Mouse (Mus musculus) midbrain, embryonic 15.5 days (tissue): ENCODE results near the gene Arpc2. TPM values are rescaled to one million over a fixed set of nuclear protein-coding genes. Genes with fewer than 3 reads are reported as not detected.

Experiments
- ATAC-seq: fragments of 200-750 bp; cut with Nextera tagmentation; replicated peaks from 2 replicates; pipeline ENCODE4 v1.8.0; 2017; ENCODE audit warnings: moderate TSS enrichment
- H3K27ac ChIP-seq: fragments of 300-500 bp; sonication (generic); 2 replicates; pipeline ENCODE4 v1.5.1; 2015; ENCODE audit warnings: mild to moderate bottlenecking, inconsistent platforms
- H3K27me3 ChIP-seq: fragments of 300-500 bp; sonication (generic); replicated peaks from 2 replicates; pipeline ENCODE4 v1.6.1; 2015; ENCODE audit warnings: inconsistent platforms
- H3K36me3 ChIP-seq: fragments of 300-500 bp; sonication (generic); replicated peaks from 2 replicates; pipeline ENCODE4 v1.6.1; 2015; ENCODE audit warnings: inconsistent platforms
- H3K4me1 ChIP-seq: fragments of 300-500 bp; sonication (generic); 2 replicates; pipeline ENCODE4 v1.6.1; 2015; ENCODE audit warnings: inconsistent platforms
- H3K4me2 ChIP-seq: fragments of 300-500 bp; sonication (generic); 2 replicates; pipeline ENCODE4 v1.6.1; 2015; ENCODE audit warnings: inconsistent platforms, mild to moderate bottlenecking, moderate library complexity
- H3K4me3 ChIP-seq: fragments of 300-500 bp; sonication (generic); 2 replicates; pipeline ENCODE4 v1.5.1; 2015; ENCODE audit warnings: mild to moderate bottlenecking, inconsistent platforms
- H3K9ac ChIP-seq: fragments of 300-500 bp; sonication (generic); 2 replicates; pipeline ENCODE4 v1.6.1; 2015; ENCODE audit warnings: mild to moderate bottlenecking, inconsistent platforms
- H3K9me3 ChIP-seq: fragments of 300-500 bp; sonication (generic); 2 replicates; pipeline ENCODE4 v1.6.1; 2016; ENCODE audit warnings: inconsistent platforms
- WGBS: fragments of 180-500 bp; shearing (Covaris S2); methylation state at CpG from one replicate; pipeline ENCODE4 v1.1.7; 2015; ENCODE audit warnings: mixed read lengths; 5-methylcytosine and 5-hydroxymethylcytosine counted together
- polyA plus RNA-seq: library from polyadenylated mRNA; unstranded; fragments of >200 nt; fragmentation: Nextera tagmentation; extraction: Ambion mirVana; gene quantifications from 2 replicates; pipeline ENCODE4 v1.2.1, GENCODE M21; 2015

Gene Arpc2
- polyA plus RNA-seq, 1 experiment from 2014 or later: 398 TPM

DNA sequence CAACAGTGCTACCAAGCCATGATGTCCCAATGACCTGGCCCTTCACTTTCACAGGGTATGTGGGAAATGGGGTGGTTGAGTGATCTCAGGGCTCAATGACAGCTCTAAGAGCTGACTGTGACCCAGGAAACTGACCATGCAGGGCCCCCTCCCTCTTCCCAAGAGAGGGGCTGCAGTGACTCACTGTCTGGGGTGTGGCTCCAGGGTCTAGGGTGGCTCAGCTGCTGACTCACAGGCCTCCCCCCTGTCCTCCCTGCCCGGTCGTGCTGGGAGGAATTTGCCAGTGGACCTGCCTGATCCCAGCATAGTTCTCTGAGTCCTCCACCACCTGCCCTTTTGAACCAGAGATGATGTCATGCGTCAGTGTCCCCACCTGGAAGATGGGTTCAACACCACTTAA is 61.4 kb downstream of the Arpc2 start:
- Histone ChIP-seq H3K4me3 (no peak overlapping the region), H3K4me2 (no peak overlapping the region), H3K27ac (no peak overlapping the region), H3K9ac (no peak overlapping the region), H3K36me3 (0 out of 2 replicates have a peak, but pooled peaks cover 3% of the 10 kb centered on the region), H3K9me3 (no peaks in the 10 kb centered on the region), H3K27me3 (no peaks in the 10 kb centered on the region), H3K4me1 (peaks cover 16% of the 10 kb centered on the region)
- no peak for ATAC-seq
- WGBS: 78% methylated on average over 3 of the region's 3 CpGs

DNA sequence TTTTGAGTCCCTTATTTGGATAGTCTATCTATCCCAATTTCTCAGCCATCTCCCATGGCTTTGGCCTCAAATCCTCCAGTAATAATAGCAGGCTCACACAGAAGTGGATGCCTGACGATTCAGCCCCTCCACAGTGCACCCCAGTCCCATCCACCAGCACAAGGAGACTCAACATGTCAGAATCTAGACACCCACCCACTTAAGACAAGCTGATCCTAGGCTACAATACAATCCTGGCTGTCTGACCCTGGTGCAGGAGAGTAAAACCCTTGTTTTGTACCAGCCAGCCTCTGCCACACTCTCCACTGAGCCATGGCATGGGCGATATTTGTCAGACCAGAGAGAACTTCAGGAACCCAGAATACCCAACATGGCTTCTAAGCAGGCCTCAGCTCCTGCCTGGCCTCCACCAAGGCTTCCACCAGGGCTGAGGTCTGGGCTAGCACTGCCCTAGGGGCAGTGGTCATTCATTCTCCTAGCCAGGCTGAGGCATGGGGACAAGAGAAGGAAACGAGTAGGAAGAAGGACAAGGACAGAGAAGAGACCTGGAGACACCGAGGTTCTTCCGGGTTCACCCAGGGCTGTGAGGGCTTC is 62.4 kb downstream of the Arpc2 start:
- Histone ChIP-seq H3K36me3 (0 out of 2 replicates have a peak, but pooled peaks cover 3% of the 10 kb centered on the region), H3K27ac (no peak overlapping the region), H3K9ac (no peak overlapping the region), H3K4me1 (peaks cover 16% of the 10 kb centered on the region), H3K9me3 (no peaks in the 10 kb centered on the region), H3K27me3 (no peaks in the 10 kb centered on the region), H3K4me2 (no peak overlapping the region), H3K4me3 (no peak overlapping the region)
- WGBS: 90% methylated on average over 5 of the region's 5 CpGs
- ATAC-seq: no peak

DNA sequence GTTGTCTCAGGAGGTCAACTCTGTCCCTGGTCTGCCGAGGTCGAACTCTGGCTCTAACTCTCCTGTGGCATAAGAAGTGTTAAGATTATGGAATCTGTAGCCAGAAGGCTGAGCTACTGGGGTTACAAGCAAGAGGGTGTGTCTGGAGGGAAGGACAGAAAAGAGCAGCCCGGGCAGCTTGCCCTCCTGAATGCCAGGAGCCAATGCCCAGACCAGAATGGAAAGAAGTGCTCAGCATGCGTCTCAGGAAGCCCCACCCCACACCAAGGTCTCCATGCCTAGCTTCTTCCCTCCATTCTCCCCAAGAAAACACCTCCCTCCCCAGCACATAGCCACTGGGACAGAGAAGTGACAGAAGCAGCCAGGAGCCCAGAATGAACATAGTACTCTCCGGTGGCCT is 63.1 kb downstream of the Arpc2 start:
- H3K9me3 ChIP-seq: no peaks in the 10 kb centered on the region
- no peak overlapping the region for H3K9ac ChIP-seq
- peaks cover 23% of the 10 kb centered on the region for H3K4me1 ChIP-seq
- 0 out of 2 replicates have a peak, but pooled peaks cover under 1% of the 10 kb centered on the region for H3K36me3 ChIP-seq
- H3K27me3 ChIP-seq: peaks cover 4% of the 10 kb centered on the region
- H3K27ac ChIP-seq: no peak overlapping the region
- H3K4me2 ChIP-seq: no peak overlapping the region
- 75% methylated on average over 5 of the region's 5 CpGs for WGBS
- ATAC-seq: no peak
- H3K4me3 ChIP-seq: no peak overlapping the region

DNA sequence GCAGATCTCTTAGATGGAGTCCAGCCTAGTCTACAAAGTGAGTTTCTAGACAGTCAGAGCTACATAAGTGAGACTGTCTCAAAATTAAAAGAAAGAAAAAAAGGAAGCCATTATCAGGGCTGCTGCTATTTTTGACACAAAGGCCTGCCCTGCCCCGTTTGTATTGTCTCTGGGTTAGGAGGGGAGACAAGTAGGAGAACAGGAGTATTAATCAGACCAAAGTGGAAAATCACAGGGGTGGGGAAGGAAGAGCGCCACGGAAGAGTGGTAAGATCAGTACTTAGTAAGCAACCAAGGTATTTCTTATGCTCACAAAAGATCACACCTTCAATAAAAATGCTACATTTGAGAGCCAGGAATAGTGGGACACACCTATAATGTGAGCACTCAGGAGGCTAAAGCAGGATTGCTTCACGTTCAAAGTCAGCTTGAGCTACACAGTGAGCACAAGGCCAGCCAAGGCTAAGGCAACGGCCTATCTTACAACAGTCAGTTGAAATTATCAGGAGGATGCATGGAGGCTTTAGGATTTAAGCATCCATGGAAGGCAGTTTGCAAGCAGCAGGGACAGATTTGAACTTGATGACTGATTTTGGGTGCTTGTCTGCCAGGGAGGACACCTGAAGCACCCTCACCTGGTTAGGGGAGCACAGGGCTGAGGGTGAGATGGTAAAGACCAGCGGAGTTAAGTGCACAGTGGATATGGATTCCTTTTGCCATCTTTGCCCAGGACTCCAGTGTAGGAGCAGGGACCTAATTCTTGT is 64.6 kb downstream of the Arpc2 start:
- Histone ChIP-seq H3K4me3 (no peak overlapping the region), H3K36me3 (no peaks in the 10 kb centered on the region), H3K9ac (no peak overlapping the region), H3K9me3 (no peaks in the 10 kb centered on the region), H3K4me1 (peaks cover 19% of the 10 kb centered on the region), H3K27ac (no peak overlapping the region), H3K27me3 (peaks cover 10% of the 10 kb centered on the region), H3K4me2 (no peak overlapping the region)
- 87% methylated on average over 6 of the region's 6 CpGs for WGBS
- no peak for ATAC-seq

DNA sequence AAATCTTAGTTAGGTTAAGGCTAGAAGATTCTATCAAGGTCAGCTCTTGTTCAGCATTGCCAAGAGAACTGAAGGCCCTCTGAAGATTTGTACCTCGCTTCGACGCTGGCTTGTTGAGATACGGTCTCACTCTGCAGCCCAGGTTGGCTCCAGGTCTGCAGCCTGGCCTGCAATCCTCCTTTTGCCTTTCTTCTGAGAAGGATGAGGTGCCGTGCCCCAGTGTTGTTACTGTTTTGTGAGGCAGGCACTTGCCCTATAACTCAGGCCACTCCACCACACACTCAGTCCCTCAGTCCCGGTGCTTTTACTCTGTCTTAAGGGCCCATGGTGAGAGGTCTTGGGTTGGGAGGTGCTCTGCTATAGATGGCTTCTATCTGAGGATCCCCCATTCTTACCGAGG is 66.3 kb downstream of the Arpc2 start:
- H3K27ac ChIP-seq: no peak overlapping the region
- H3K36me3 ChIP-seq: no peaks in the 10 kb centered on the region
- no peak for ATAC-seq
- no peak overlapping the region for H3K9ac ChIP-seq
- WGBS: 91% methylated on average over 7 of the region's 7 CpGs
- H3K4me3 ChIP-seq: no peak overlapping the region
- peaks cover 10% of the 10 kb centered on the region for H3K4me1 ChIP-seq
- no peaks in the 10 kb centered on the region for H3K9me3 ChIP-seq
- H3K4me2 ChIP-seq: no peak overlapping the region
- peaks cover 10% of the 10 kb centered on the region for H3K27me3 ChIP-seq

DNA sequence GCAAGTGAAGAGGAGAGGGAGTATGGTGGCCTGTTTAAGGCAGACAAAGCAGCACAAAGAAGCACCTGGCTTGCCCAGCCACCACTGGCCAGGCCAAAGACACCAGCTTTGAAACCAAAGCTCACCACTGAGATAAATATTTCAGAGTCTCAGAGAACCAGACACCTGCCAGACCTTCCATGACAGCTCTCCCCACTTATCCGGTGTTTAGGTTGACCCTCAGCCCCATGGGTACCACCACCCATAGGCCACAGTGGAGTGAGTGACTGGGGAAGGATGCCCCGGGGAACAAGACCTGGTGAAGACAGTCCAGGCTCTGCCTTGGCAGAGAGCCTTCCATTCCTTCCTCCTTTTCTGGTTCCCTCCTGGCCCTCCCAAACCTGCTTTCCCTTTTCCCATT is 67.0 kb downstream of the Arpc2 start:
- ATAC-seq: no peak
- no peaks in the 10 kb centered on the region for H3K36me3 ChIP-seq
- no peak overlapping the region for H3K27ac ChIP-seq
- H3K4me1 ChIP-seq: peaks cover 10% of the 10 kb centered on the region
- no peak overlapping the region for H3K9ac ChIP-seq
- H3K27me3 ChIP-seq: peaks cover 10% of the 10 kb centered on the region
- H3K4me3 ChIP-seq: no peak overlapping the region
- H3K4me2 ChIP-seq: no peak overlapping the region
- no peaks in the 10 kb centered on the region for H3K9me3 ChIP-seq
- 85% methylated on average over 2 of the region's 2 CpGs for WGBS

DNA sequence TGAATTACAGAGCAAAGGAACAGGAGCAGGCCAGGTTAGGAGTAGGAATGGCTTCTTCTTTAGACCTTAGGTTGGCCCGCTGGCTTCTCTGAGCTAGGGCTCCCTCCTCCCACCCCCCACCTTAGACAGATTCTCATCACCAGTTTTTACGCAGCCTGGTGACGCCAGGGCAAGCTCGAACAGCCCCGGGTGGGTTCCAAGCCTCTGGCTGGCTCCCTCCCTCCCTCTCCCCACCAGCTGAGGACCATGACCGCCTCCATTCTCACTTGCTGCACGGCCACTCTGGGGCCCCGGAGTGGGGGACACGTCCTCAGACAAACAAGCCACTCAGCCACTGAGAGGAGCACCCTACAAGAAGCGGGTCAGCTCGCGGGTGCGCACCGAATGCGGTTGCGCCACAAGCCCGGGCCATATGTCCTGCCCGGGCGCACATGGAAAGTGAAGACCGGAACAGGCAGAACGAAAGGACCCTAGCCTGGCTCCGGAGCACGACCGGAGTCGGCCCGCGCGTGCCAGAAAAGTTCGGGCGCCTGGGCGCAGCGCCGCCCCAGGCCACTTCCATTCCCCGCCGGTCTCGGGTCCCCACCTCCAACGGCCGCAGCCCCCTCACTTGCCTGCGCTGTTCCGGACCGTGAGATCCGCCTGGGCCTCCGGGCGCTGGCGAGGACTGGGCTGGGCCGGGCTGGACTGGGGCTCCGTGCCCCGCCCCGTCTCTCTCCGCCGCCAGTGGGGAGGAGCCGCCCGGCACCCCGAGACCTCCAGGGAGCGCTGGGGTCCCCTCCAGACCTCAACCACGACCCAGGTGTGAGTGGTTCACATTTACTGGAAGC is 67.8 kb downstream of the Arpc2 start:
- H3K27ac ChIP-seq: 0 out of 2 replicates have a peak overlapping the region, but pooled peaks have one; percentile 1
- H3K36me3 ChIP-seq: no peaks in the 10 kb centered on the region
- WGBS: 1% methylated on average over 56 of the region's 56 CpGs
- ATAC-seq: peak; percentile 71
- peaks cover 10% of the 10 kb centered on the region for H3K27me3 ChIP-seq
- H3K4me2 ChIP-seq: peak overlapping the region; percentile 68
- H3K9me3 ChIP-seq: no peaks in the 10 kb centered on the region
- peak overlapping the region; percentile 4; the same call in 1 of the 2 replicates for H3K9ac ChIP-seq
- H3K4me1 ChIP-seq: peaks cover 10% of the 10 kb centered on the region
- peak overlapping the region; percentile 40 for H3K4me3 ChIP-seq

DNA sequence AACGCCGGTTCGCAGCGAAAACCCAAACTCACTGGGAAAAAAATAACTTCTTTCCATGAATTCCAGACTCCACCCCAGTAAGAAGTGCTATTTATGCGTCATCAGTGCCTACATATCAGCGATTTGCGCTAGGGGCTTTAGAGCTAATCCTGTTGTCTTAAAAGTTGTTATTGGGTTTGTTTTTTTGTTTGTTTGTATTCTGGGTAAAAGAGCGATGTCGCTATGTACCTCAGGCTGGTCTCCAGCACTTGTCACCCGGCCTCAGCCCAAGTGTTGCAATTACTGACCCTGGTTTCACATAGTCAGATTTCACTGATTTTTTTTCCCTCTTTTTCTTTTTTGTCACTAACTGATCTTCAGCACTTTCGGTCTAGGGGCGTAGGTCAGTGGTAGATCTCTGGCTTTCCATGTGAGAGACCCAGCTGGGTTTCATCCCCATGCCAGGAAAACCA is 68.5 kb downstream of the Arpc2 start:
- Histone ChIP-seq H3K4me1 (peaks cover 10% of the 10 kb centered on the region), H3K36me3 (no peaks in the 10 kb centered on the region), H3K27ac (0 out of 2 replicates have a peak overlapping the region, but pooled peaks have one; percentile 1), H3K9ac (peak overlapping the region; percentile 4; the same call in 1 of the 2 replicates), H3K27me3 (peaks cover 10% of the 10 kb centered on the region), H3K4me2 (peak overlapping the region; percentile 68), H3K4me3 (peak overlapping the region; percentile 40), H3K9me3 (no peaks in the 10 kb centered on the region)
- 12% methylated on average over 12 of the region's 12 CpGs for WGBS
- ATAC-seq: no peak

DNA sequence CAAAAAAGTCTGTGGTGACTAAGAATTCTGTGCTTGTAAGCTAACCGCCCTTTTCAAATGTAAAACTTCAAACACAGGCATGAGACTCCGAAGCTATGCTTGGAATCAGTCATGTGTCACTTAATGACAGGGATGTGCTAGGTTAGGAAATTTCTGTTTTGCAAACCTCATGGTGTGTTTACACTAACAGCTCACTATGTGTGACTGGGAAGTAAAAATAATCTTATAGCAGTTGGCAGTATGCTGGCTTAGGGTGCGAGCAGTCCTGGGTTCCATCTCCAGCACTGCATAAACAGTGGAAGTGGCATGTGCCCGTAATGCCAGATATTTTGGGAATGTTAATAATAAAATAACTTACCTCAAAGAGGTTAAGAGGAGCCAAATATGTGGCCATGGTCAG is 69.1 kb downstream of the Arpc2 start:
- Histone ChIP-seq H3K27me3 (peaks cover 10% of the 10 kb centered on the region), H3K27ac (no peak overlapping the region), H3K4me2 (no peak overlapping the region), H3K4me3 (no peak overlapping the region), H3K4me1 (peaks cover 10% of the 10 kb centered on the region), H3K9ac (no peak overlapping the region), H3K36me3 (no peaks in the 10 kb centered on the region), H3K9me3 (no peaks in the 10 kb centered on the region)
- WGBS: 81% methylated on average over 4 of the region's 4 CpGs
- ATAC-seq: no peak

DNA sequence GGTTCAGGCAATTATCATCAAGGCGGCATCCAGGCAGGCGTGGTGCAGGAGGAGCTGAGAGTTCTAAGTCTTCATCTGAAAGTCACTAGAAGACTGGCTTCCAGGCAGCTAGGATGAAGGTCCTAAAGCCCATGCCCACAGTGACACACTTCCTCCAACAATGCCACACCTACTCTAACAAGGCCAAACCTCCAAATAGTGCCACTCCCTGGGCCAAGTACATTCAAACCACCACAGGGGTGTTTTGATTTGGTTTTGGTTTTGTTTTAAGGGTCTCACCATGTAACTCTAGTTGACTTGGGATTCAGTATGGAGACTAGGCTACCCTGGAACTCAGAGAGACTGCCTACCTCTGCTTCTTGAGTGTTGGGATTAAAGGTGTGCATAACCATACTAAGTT is 69.6 kb downstream of the Arpc2 start, which contains the start of gene Tmbim1:
TSS of gene Tmbim1 (minus strand) at position 101 of the 400 bp plus-strand sequence.
- Histone ChIP-seq H3K9ac (no peak within 1 kb of the TSS), H3K27me3 (peaks cover 10% of the 10 kb centered on the region), H3K9me3 (no peaks in the 10 kb centered on the region), H3K4me3 (0 out of 2 replicates have a peak within 1 kb of the TSS, but pooled peaks have one; percentile 40), H3K27ac (no peak within 1 kb of the TSS), H3K4me1 (peaks cover 10% of the 10 kb centered on the region), H3K4me2 (peak within 1 kb of the TSS; percentile 68), H3K36me3 (no peaks in the 10 kb centered on the region)
- ATAC-seq: no peak
- WGBS: 87% methylated on average over 2 of the region's 2 CpGs

DNA sequence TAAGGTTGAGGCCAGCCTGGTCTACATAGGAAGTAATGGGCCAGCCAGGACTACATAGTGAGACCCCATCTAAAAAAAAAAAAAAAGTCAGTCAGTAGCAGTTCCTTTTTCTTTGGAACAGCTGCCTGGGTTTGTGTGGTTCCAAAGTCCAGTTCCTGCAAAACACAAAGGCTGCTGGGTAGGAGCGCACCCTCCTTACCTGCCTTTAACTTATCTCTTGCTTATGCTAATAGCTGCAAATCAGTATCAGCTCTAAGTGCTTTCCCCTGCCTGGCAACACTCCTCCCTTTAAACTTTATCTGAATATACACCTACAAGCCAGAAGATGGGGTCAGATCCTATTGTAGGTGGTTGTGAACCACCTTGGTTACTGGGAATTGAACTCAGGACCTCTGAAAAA is 71.3 kb downstream of the Arpc2 start:
- Histone ChIP-seq H3K27ac (no peak overlapping the region), H3K4me3 (no peak overlapping the region), H3K4me1 (peaks cover 10% of the 10 kb centered on the region), H3K4me2 (no peak overlapping the region), H3K9me3 (no peaks in the 10 kb centered on the region), H3K36me3 (no peaks in the 10 kb centered on the region), H3K27me3 (peaks cover 10% of the 10 kb centered on the region), H3K9ac (no peak overlapping the region)
- 100% methylated on average over 1 of the region's 1 CpGs for WGBS
- ATAC-seq: no peak
